24 mouse cellular contexts compared by ENCODE assay signal in genomic region chr5:97814700-97815099, GRCm38 (mm10).
"Had no signal": no experiment of that assay in that cellular context is flagged by ENCODE, and none has a peak within 500 bp of the region (broad histone marks: within the 10 kb centered on the region; RNA-seq: fewer than 3 reads in every experiment).

No protein-coding gene starts in this region.

- H3K4me2 ChIP-seq: embryonic facial prominence, embryonic 12.5 days; embryonic facial prominence, embryonic 13.5 days; embryonic facial prominence, embryonic 15.5 days; forebrain, embryonic 12.5 days; forebrain, embryonic 13.5 days; forebrain, embryonic 15.5 days had no signal

- DNase-seq: cerebellum, adult 9-10 months; cerebellum, adult 9-11 months; cerebellum, postnatal 10 days; cerebellum, postnatal 14 days; cerebellum, postnatal 25 days; cerebellum, postnatal 36 days; embryo, embryonic 11 days; forebrain, postnatal 0 days; gastrocnemius, adult 2 months; gastrocnemius, postnatal 10 days; gastrocnemius, postnatal 14 days; gastrocnemius, postnatal 25 days; gastrocnemius, postnatal 36 days; heart, adult 18-20 months; heart, adult 2 months had no signal

- H3K27me3 ChIP-seq: embryonic facial prominence, embryonic 12.5 days; embryonic facial prominence, embryonic 13.5 days; embryonic facial prominence, embryonic 15.5 days; forebrain, embryonic 12.5 days; forebrain, embryonic 13.5 days; forebrain, embryonic 15.5 days had no signal

- H3K9ac ChIP-seq: embryonic facial prominence, embryonic 12.5 days; embryonic facial prominence, embryonic 13.5 days; embryonic facial prominence, embryonic 15.5 days; forebrain, embryonic 12.5 days; forebrain, embryonic 13.5 days; forebrain, embryonic 15.5 days; forebrain, postnatal 0 days had no signal

- H3K36me3 ChIP-seq: embryonic facial prominence, embryonic 10.5 days; embryonic facial prominence, embryonic 12.5 days; embryonic facial prominence, embryonic 13.5 days; embryonic facial prominence, embryonic 15.5 days; forebrain, embryonic 10.5 days; forebrain, embryonic 12.5 days; forebrain, embryonic 15.5 days had no signal

- H3K4me1 ChIP-seq: embryonic facial prominence, embryonic 10.5 days; embryonic facial prominence, embryonic 12.5 days; embryonic facial prominence, embryonic 13.5 days; embryonic facial prominence, embryonic 15.5 days; forebrain, embryonic 10.5 days; forebrain, embryonic 12.5 days; forebrain, embryonic 13.5 days; forebrain, embryonic 15.5 days had no signal

- H3K9me3 ChIP-seq: embryonic facial prominence, embryonic 10.5 days; embryonic facial prominence, embryonic 12.5 days; embryonic facial prominence, embryonic 13.5 days; embryonic facial prominence, embryonic 15.5 days; forebrain, embryonic 10.5 days; forebrain, embryonic 12.5 days; forebrain, embryonic 13.5 days; forebrain, embryonic 15.5 days had no signal

- H3K27ac ChIP-seq: embryonic facial prominence, embryonic 10.5 days; embryonic facial prominence, embryonic 12.5 days; embryonic facial prominence, embryonic 13.5 days; embryonic facial prominence, embryonic 15.5 days; forebrain, embryonic 10.5 days; forebrain, embryonic 12.5 days; forebrain, embryonic 13.5 days; forebrain, embryonic 15.5 days; gastrocnemius, adult 2 months; heart, adult 2 months had no signal

- H3K4me3 ChIP-seq: embryonic facial prominence, embryonic 10.5 days; embryonic facial prominence, embryonic 12.5 days; embryonic facial prominence, embryonic 13.5 days; embryonic facial prominence, embryonic 15.5 days; erythroblast, embryonic 14.5 days; forebrain, embryonic 10.5 days; forebrain, embryonic 12.5 days; forebrain, embryonic 13.5 days; forebrain, embryonic 15.5 days; gastrocnemius, adult 2 months; heart, adult 2 months had no signal
